Mouse (Mus musculus): ENCODE results near the gene Bbox1. TPM values are rescaled to one million over a fixed set of nuclear protein-coding genes. Genes with fewer than 3 reads are reported as not detected.

The Bbox1 gene
- polyA plus RNA-seq, 1 experiment, result 1.3 TPM

DNA sequence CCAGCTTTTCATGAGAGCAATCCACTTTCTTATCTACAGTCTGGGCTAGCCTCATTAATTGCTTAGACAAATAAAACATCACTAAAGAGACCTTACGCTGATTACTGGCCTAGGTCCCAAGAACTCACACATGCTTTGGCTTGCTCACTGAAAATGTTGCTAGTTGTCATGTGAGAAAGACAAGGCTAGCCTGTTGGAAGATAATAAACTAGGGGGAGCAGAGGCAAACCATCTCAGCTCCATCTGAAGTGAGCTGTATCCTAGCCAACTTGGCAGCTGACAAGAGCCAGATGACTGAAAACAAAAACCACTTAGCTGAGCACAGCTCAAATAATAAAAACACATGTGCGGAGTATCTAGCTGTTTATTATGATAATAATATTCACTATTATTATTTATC lies 40.2 kb downstream of the Bbox1 start:
- 81% methylated on average over 2 of the region's 2 CpGs for WGBS
- no peaks in the 10 kb centered on the region for H3K27me3 ChIP-seq (replicated peaks; ENCODE audit: control insufficient read depth, insufficient read depth, low read length)
- no peak overlapping the region for H3K27ac ChIP-seq (ENCODE audit: insufficient read depth, low read depth, low read length)
- DNase-seq, result no peak
- H3K4me3 ChIP-seq (ENCODE audit: insufficient read depth, low read depth, low read length), result no peak overlapping the region
- H3K4me1 ChIP-seq (ENCODE audit: control insufficient read depth, insufficient read depth, low read length), result no peaks in the 10 kb centered on the region; the same call in 1 of the 2 replicates
- no peak for TF ChIP-seq CTCF (conservative IDR thresholded peaks at IDR 0.05; ENCODE audit: insufficient read depth, insufficient read length, low read depth, low read length)
- TF ChIP-seq POLR2A (IDR thresholded peaks at IDR 0.05; ENCODE audit: low read depth, low read length), result no peak
- no peaks in the 10 kb centered on the region for H3K36me3 ChIP-seq (ENCODE audit: control insufficient read depth, insufficient read depth, low read length)

DNA sequence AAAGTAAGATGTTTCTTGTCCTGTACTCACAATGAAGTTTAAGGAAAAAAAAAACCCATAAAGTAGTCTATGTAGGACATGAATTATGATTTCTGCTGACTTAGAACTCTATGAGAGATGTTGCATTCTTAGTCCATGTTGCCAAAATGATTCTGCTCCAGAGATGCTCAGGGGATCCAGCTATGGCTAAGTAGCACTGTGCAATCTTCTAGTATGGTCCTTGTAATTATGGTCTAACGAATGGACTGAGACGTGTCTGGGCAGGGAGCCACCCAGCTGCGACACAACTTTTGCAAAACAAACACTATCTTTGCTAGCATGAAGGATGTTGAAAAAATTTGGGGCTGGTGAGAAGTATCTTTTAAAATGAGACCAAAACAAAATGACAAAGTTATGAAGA lies 45.1 kb downstream of the Bbox1 start:
- H3K27ac ChIP-seq (ENCODE audit: insufficient read depth, low read depth, low read length), result no peak overlapping the region
- H3K4me1 ChIP-seq (ENCODE audit: control insufficient read depth, insufficient read depth, low read length), result no peaks in the 10 kb centered on the region
- no peaks in the 10 kb centered on the region for H3K27me3 ChIP-seq (replicated peaks; ENCODE audit: control insufficient read depth, insufficient read depth, low read length)
- WGBS, result 53% methylated on average over 3 of the region's 3 CpGs
- DNase-seq, result no peak
- TF ChIP-seq POLR2A (IDR thresholded peaks at IDR 0.05; ENCODE audit: low read depth, low read length) (no peak), CTCF (conservative IDR thresholded peaks at IDR 0.05; ENCODE audit: insufficient read depth, insufficient read length, low read depth, low read length) (no peak)
- H3K36me3 ChIP-seq (ENCODE audit: control insufficient read depth, insufficient read depth, low read length), result no peaks in the 10 kb centered on the region
- H3K4me3 ChIP-seq (ENCODE audit: insufficient read depth, low read depth, low read length), result no peak overlapping the region

DNA sequence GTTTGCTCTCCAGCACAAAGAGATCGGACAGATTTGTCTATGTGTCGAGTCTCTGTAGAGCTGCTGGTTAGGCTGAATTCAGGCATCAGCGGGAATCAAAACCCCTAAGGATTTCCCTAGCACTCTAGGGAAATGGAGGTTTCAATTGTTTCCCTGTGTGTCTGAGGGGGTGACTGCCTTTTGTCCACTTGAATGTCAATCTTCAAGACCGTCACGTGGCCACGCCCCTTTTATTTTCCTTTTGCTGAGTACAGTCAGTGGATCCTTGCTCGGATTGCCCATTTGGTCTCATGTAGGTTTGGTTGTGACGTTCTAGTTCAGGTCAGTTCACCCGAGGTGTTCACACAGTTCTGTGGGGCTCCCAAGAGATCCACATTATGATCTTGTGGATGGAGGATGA lies 82.1 kb downstream of the Bbox1 start:
- H3K27ac ChIP-seq (ENCODE audit: insufficient read depth, low read depth, low read length), result no peak overlapping the region
- peaks cover 21% of the 10 kb centered on the region for H3K4me1 ChIP-seq (ENCODE audit: control insufficient read depth, insufficient read depth, low read length)
- H3K36me3 ChIP-seq (ENCODE audit: control insufficient read depth, insufficient read depth, low read length), result no peaks in the 10 kb centered on the region
- no peak overlapping the region for H3K4me3 ChIP-seq (ENCODE audit: insufficient read depth, low read depth, low read length)
- TF ChIP-seq POLR2A (IDR thresholded peaks at IDR 0.05; ENCODE audit: low read depth, low read length) (no peak), CTCF (conservative IDR thresholded peaks at IDR 0.05; ENCODE audit: insufficient read depth, insufficient read length, low read depth, low read length) (no peak)
- no peaks in the 10 kb centered on the region for H3K27me3 ChIP-seq (replicated peaks; ENCODE audit: control insufficient read depth, insufficient read depth, low read length)
- no peak for DNase-seq
- WGBS, result 84% methylated on average over 9 of the region's 9 CpGs

DNA sequence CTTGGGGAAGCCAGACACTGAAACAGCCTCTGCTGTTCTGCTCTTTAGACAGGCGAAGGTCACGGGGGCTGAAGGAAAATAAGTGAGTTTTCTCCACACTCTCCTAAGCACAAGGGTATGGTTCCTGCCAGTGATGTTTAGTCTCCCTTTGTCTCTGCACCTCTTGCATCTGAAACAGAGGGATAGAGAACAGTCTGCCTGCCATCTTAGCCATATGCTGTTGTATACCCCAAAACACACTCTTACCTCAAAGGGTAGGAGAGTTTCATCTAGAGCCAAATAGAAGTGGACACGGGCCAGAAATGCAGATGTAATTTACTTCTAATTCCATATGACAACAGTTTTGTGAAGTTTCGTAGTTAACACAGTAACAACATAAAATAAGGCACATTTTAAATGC lies 83.6 kb downstream of the Bbox1 start:
- Histone ChIP-seq H3K36me3 (ENCODE audit: control insufficient read depth, insufficient read depth, low read length) (no peaks in the 10 kb centered on the region), H3K27me3 (replicated peaks; ENCODE audit: control insufficient read depth, insufficient read depth, low read length) (no peaks in the 10 kb centered on the region), H3K4me3 (ENCODE audit: insufficient read depth, low read depth, low read length) (no peak overlapping the region), H3K4me1 (ENCODE audit: control insufficient read depth, insufficient read depth, low read length) (peaks cover 26% of the 10 kb centered on the region), H3K27ac (ENCODE audit: insufficient read depth, low read depth, low read length) (no peak overlapping the region; the same call in 1 of the 2 replicates)
- WGBS, result 65% methylated on average over 4 of the region's 4 CpGs
- DNase-seq, result peak; percentile 35
- TF ChIP-seq POLR2A (IDR thresholded peaks at IDR 0.05; ENCODE audit: low read depth, low read length), result no peak
- no peak for TF ChIP-seq CTCF (conservative IDR thresholded peaks at IDR 0.05; ENCODE audit: insufficient read depth, insufficient read length, low read depth, low read length)

DNA sequence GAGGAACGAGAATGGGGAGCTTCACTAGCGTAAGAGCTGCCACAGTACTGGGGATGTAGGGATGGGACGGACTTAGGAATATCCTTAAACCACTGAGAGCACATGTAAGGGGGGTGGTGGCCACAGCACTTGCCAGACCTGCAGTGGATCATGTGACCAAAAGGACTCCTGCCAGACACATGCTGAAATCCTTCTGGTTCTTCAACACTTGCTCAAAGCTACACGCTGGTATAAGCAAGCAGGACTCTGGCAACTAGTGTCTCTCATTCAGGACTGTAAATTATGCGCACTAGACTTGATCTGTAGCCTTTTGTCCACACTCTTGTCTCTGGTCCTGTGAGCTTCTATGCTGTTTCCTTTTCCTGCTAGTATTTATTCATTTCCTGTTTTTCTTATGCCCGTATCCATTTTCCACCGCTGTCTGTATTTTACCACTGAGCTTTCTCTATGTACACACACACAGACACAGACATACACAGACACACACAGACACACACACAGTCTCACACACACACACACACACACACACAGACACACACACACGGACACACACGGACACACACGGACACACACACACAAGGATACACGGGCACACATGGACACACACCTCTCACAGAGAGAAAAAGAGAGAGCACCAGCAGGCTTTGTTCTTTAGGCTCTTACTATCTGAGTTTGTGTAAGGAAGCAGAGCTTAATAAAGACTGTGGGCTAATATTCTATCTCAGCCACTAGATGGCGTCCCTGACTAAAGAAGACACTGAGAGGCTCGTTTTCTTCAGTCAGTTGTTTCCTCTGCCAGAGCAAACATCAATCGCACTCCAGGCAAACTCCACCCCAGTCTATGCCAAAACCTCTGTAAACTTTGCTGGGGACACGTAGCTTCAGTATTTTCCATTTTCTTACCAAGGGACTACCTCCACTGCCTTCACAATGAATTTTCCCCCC lies 84.9 kb downstream of the Bbox1 start:
- Histone ChIP-seq H3K27ac (ENCODE audit: insufficient read depth, low read depth, low read length) (peak overlapping the region; percentile 78), H3K4me1 (ENCODE audit: control insufficient read depth, insufficient read depth, low read length) (peaks cover 33% of the 10 kb centered on the region), H3K36me3 (ENCODE audit: control insufficient read depth, insufficient read depth, low read length) (no peaks in the 10 kb centered on the region), H3K27me3 (replicated peaks; ENCODE audit: control insufficient read depth, insufficient read depth, low read length) (no peaks in the 10 kb centered on the region), H3K4me3 (ENCODE audit: insufficient read depth, low read depth, low read length) (no peak overlapping the region)
- DNase-seq, result peak; percentile 87
- WGBS, result 17% methylated on average over 15 of the region's 15 CpGs
- TF ChIP-seq CTCF (conservative IDR thresholded peaks at IDR 0.05; ENCODE audit: insufficient read depth, insufficient read length, low read depth, low read length) (peak; percentile 51), POLR2A (IDR thresholded peaks at IDR 0.05; ENCODE audit: low read depth, low read length) (no peak)

DNA sequence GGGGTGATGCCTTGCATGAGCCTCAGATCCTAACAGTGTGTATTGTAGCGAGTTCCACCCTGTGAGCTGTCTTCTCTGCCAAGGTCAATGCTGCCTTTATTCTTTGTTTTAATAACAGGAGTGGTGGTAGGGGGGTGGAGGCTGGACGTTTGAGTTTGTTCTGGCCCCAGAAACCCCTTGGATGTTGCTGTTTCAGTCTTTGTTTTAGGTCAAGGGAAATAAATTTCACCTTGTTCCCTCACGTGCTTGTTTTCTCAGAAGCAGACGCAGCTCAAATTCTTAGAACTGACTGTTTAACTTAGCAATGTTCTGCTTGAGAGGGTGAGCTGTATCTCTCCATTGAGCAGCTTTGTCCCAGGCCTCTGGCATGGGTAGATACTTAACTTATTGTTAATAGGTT lies 87.9 kb downstream of the Bbox1 start:
- 28% methylated on average over 4 of the region's 4 CpGs for WGBS
- H3K27ac ChIP-seq (ENCODE audit: insufficient read depth, low read depth, low read length), result peak overlapping the region; percentile 99
- H3K4me3 ChIP-seq (ENCODE audit: insufficient read depth, low read depth, low read length), result no peak overlapping the region
- no peaks in the 10 kb centered on the region for H3K27me3 ChIP-seq (replicated peaks; ENCODE audit: control insufficient read depth, insufficient read depth, low read length)
- peak; percentile 95 for DNase-seq
- peaks cover 33% of the 10 kb centered on the region for H3K4me1 ChIP-seq (ENCODE audit: control insufficient read depth, insufficient read depth, low read length)
- no peak for TF ChIP-seq POLR2A (IDR thresholded peaks at IDR 0.05; ENCODE audit: low read depth, low read length)
- no peak for TF ChIP-seq CTCF (conservative IDR thresholded peaks at IDR 0.05; ENCODE audit: insufficient read depth, insufficient read length, low read depth, low read length)
- H3K36me3 ChIP-seq (ENCODE audit: control insufficient read depth, insufficient read depth, low read length), result no peaks in the 10 kb centered on the region

DNA sequence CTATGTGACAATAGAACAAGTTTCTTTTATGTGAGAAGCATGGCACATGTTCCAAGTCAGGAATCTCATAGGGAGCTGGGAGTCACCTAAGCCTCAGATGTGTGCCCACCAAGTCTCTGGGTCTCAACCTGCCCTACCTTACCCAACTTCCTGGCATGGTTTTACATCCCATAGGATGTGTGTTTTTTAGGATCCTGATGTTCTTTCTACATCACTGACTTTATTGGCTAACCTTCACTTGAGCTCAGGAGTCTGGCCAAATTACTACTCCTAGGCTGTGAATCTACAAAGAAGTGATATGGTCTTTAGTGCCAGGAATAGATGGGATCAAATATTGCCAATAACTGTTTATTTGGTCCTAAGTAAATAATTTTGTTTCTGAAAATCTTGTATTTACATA lies 88.4 kb downstream of the Bbox1 start:
- Histone ChIP-seq H3K27me3 (replicated peaks; ENCODE audit: control insufficient read depth, insufficient read depth, low read length) (no peaks in the 10 kb centered on the region), H3K4me3 (ENCODE audit: insufficient read depth, low read depth, low read length) (no peak overlapping the region), H3K4me1 (ENCODE audit: control insufficient read depth, insufficient read depth, low read length) (peaks cover 33% of the 10 kb centered on the region), H3K36me3 (ENCODE audit: control insufficient read depth, insufficient read depth, low read length) (no peaks in the 10 kb centered on the region), H3K27ac (ENCODE audit: insufficient read depth, low read depth, low read length) (peak overlapping the region; percentile 99)
- DNase-seq, result peak; percentile 72
- no peak for TF ChIP-seq CTCF (conservative IDR thresholded peaks at IDR 0.05; ENCODE audit: insufficient read depth, insufficient read length, low read depth, low read length)
- no peak for TF ChIP-seq POLR2A (IDR thresholded peaks at IDR 0.05; ENCODE audit: low read depth, low read length)
